Comparison of ENCODE assay signal across 7 mouse cellular contexts in the genomic region with DNA sequence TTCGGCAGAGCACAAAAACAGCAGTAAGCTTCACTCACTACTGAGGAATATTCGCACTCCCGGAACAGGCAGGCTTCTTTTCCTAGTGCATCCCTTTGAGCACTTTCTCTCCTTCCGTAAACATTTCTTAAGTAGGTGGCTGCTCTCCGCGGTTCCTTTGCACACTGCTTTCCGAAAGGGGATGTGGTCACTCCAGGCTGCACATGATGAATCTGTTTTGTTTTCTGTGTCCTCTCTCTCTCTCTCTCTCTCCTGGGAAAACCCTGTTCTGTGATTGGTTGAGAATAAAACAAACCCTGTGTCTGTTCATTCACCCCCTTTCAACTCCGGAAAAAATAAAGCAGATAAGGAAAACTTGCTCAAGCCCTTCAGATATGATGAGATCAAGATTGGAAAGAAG. TPM values are rescaled to one million over a fixed set of nuclear protein-coding genes. Genes with fewer than 3 reads are reported as not detected.
DNase-seq lines count a peak whose midpoint lies in the region; ATAC-seq and TF ChIP-seq lines count a peak whose summit lies in the region.

Abca6 (minus strand) TSS at position 243 of the 400 bp plus-strand sequence.

- TF ChIP-seq CTCF in CH12.LX (conservative IDR thresholded peaks at IDR 0.05 in 1 of 2, IDR thresholded peaks at IDR 0.05 in 1 of 2; ENCODE audit: low read depth in 2 of 2, low read length in 2 of 2) = no peak

- WGBS in intestine, embryonic 15.5 days = 11% methylated on average over 8 of the region's 8 CpGs
- WGBS in stomach, embryonic 16.5 days = 12% methylated on average over 8 of the region's 8 CpGs

- TF ChIP-seq POLR2A in CH12.LX (IDR thresholded peaks at IDR 0.05; ENCODE audit: low read depth, low read length) = no peak

- H3K4me1 ChIP-seq in CH12.LX (ENCODE audit: control insufficient read depth in 1 of 2, insufficient read depth in 2 of 2) = peaks cover 0 to 6% of the 10 kb centered on the region in 2 experiments; a peak in 1 of 4 replicates
- no peaks in the 10 kb centered on the region for H3K4me1 ChIP-seq in intestine, embryonic 15.5 days (replicated peaks)
- no peaks in the 10 kb centered on the region for H3K4me1 ChIP-seq in stomach, embryonic 16.5 days (ENCODE audit: control insufficient read depth, insufficient read depth, low read length)

- no peaks in the 10 kb centered on the region for H3K27me3 ChIP-seq in CH12.LX (replicated peaks)
- no peaks in the 10 kb centered on the region for H3K27me3 ChIP-seq in intestine, embryonic 15.5 days (replicated peaks)
- H3K27me3 ChIP-seq in stomach, embryonic 16.5 days (ENCODE audit: control insufficient read depth, insufficient read depth, low read length) = no peaks in the 10 kb centered on the region

- no peak within 1 kb of the TSS for H3K27ac ChIP-seq in CH12.LX (ENCODE audit: insufficient read depth, low read depth)
- H3K27ac ChIP-seq in intestine, embryonic 15.5 days = no peak within 1 kb of the TSS
- no peak within 1 kb of the TSS for H3K27ac ChIP-seq in stomach, embryonic 16.5 days (ENCODE audit: low read length)

- no peak within 1 kb of the TSS for H3K9ac ChIP-seq in CH12.LX (ENCODE audit: insufficient read depth, low read depth)
- peak within 1 kb of the TSS; percentile 10; the same call in 1 of the 2 replicates for H3K9ac ChIP-seq in intestine, embryonic 15.5 days
- no peak within 1 kb of the TSS for H3K9ac ChIP-seq in stomach, embryonic 16.5 days (ENCODE audit: low read length)

- no peaks in the 10 kb centered on the region for H3K9me3 ChIP-seq in CH12.LX (replicated peaks; ENCODE audit: low read length)
- H3K9me3 ChIP-seq in intestine, embryonic 15.5 days = no peaks in the 10 kb centered on the region
- H3K9me3 ChIP-seq in stomach, embryonic 16.5 days (replicated peaks; ENCODE audit: control insufficient read depth, low read length) = no peaks in the 10 kb centered on the region

- dilution Hi-C loops in CH12.LX (cut with MboI; ENCODE audit: extremely low pct_ligation_motif_present, extremely low pct_unique_long_range_greater_than_20kb, low sequenced_read_pairs) = no loop called here

- H3K79me2 ChIP-seq in CH12.LX (replicated peaks; ENCODE audit: control insufficient read depth, extremely low read depth, insufficient read depth, poor library complexity, severe bottlenecking) = no peaks in the 10 kb centered on the region

- peak; percentile 94 for ATAC-seq in granulocyte monocyte progenitor cell, adult 5-6 weeks (replicated peaks; ENCODE audit: poor library complexity, severe bottlenecking)
- ATAC-seq in intestine, embryonic 15.5 days = no peak
- no peak for ATAC-seq in stomach, embryonic 16.5 days (ENCODE audit: insufficient read depth, low FRiP score)

- no peaks in the 10 kb centered on the region for H3K36me3 ChIP-seq in CH12.LX (replicated peaks in 1 of 2; ENCODE audit: control insufficient read depth in 1 of 2, insufficient read depth in 1 of 2, low read length in 1 of 2)
- H3K36me3 ChIP-seq in intestine, embryonic 15.5 days = no peaks in the 10 kb centered on the region
- H3K36me3 ChIP-seq in stomach, embryonic 16.5 days (ENCODE audit: control insufficient read depth, insufficient read depth, low read length) = no peaks in the 10 kb centered on the region

- no peak within 1 kb of the TSS for H3K4me3 ChIP-seq in CH12.LX (replicated peaks in 1 of 3; ENCODE audit: low read depth in 2 of 3, low read length in 2 of 3, poor library complexity in 1 of 3)
- H3K4me3 ChIP-seq in intestine, embryonic 15.5 days (replicated peaks) = peak within 1 kb of the TSS; percentile 10; the same call in 1 of the 2 replicates
- peak within 1 kb of the TSS; percentile 36 for H3K4me3 ChIP-seq in stomach, embryonic 16.5 days (replicated peaks; ENCODE audit: low read length)

- H3K4me2 ChIP-seq in CH12.LX (ENCODE audit: insufficient read depth, low read depth, poor library complexity, severe bottlenecking) = peak within 1 kb of the TSS; percentile 38
- peak within 1 kb of the TSS; percentile 48 for H3K4me2 ChIP-seq in intestine, embryonic 15.5 days (replicated peaks)
- peak within 1 kb of the TSS; percentile 46 for H3K4me2 ChIP-seq in stomach, embryonic 16.5 days (ENCODE audit: low read depth, low read length)

- TF ChIP-seq EP300 in CH12.LX (IDR thresholded peaks at IDR 0.05; ENCODE audit: low read length) = peak; percentile 64

- TF ChIP-seq RAD21 in CH12.LX (IDR thresholded peaks at IDR 0.05; ENCODE audit: low read depth, low read length) = no peak

- DNase-seq in CH12.LX (ENCODE audit: extremely low read depth) = peak; percentile 71
- peak; percentile 69 for DNase-seq in brain, adult 2 months (ENCODE audit: low read depth, low spot score)
- peak; percentile 10 for DNase-seq in lung, postnatal 14 days
- DNase-seq in spleen, postnatal 4 days (ENCODE audit: low spot score in 2 of 2) = no peak

- in situ Hi-C loops in CH12.LX (cut with MboI; ENCODE audit: low pct_ligation_motif_present, low pct_unique_long_range_greater_than_20kb, low sequenced_read_pairs) = loop anchor here (25.0 kb wide), 1 partner anchor 564 kb away; no protein-coding TSS in a partner anchor

TF ChIP-seq in CH12.LX, 34 proteins besides CTCF, POLR2A, EP300 and RAD21:
- TF ChIP-seq ETS1 (conservative IDR thresholded peaks at IDR 0.05; ENCODE audit: low read depth, low read length) (peak; percentile 64), BHLHE40 (IDR thresholded peaks at IDR 0.05; ENCODE audit: low read depth, low read length) (peak; percentile 95), IRF4 (IDR thresholded peaks at IDR 0.05; ENCODE audit: low read depth, low read length) (peak; percentile 63; the same call in 1 of the 2 replicates), ELF1 (IDR thresholded peaks at IDR 0.05; ENCODE audit: low read depth, low read length) (peak; percentile 69), ZNF384 (IDR thresholded peaks at IDR 0.05; ENCODE audit: low read depth, low read length) (peak; percentile 39; the same call in 1 of the 2 replicates), MEF2A (IDR thresholded peaks at IDR 0.05; ENCODE audit: borderline replicate concordance, low read depth, low read length) (peak; percentile 48; the same call in 1 of the 2 replicates), MAFK (IDR thresholded peaks at IDR 0.05; ENCODE audit: insufficient replicate concordance, low read length) (no peak), PAX5 (IDR thresholded peaks at IDR 0.05; ENCODE audit: low read length) (no peak)

RNA-seq across cellular contexts. Expression of gene Abca6, which starts in this region (rescaled TPM):
- total RNA-seq in CH12.LX (2012; rRNA removed) = 0.04 and 0.25 TPM in 2 replicates
- total RNA-seq in CH12.LX (2014; rRNA removed) = 0.68 and 1.3 TPM in 2 replicates
- 0.41 and 0.81 TPM in 2 replicates for polyA plus RNA-seq in CH12.LX (2012; ENCODE audit: insufficient read length, low read depth)
- total RNA-seq in granulocyte monocyte progenitor cell, adult 5-6 weeks (2014; fragmentation: Nextera tagmentation) = 0.34 and 0.51 TPM in 2 replicates
- total RNA-seq in granulocyte monocyte progenitor cell, adult 5-6 weeks (2017) = 0.04 and 0.26 TPM in 2 replicates
- polyA plus RNA-seq in intestine, embryonic 15.5 days (2015; fragmentation: Nextera tagmentation; extraction: Ambion mirVana) = 0.46 and 0.54 TPM in 2 replicates
- polyA plus RNA-seq in stomach, embryonic 16.5 days (2015; fragmentation: Nextera tagmentation; extraction: Ambion mirVana) = 0.85 and 1.7 TPM in 2 replicates

Comparison
In these comparisons a context has a peak if more than half of its experiments do, and no peak if none do; other contexts are left out.
1. Peak in ATAC-seq in granulocyte monocyte progenitor cell, adult 5-6 weeks; RNA of the gene not detected or under 1 TPM.
2. DNase-seq: peak in CH12.LX (single experiment), brain, adult 2 months (single experiment) and lung, postnatal 14 days (single experiment); none in spleen, postnatal 4 days (0 of 2).
3. H3K4me3 ChIP-seq: peak in intestine, embryonic 15.5 days (single experiment) and stomach, embryonic 16.5 days (single experiment); none in CH12.LX (0 of 3).
4. Peak in every context shown above with its lines, with median percentiles within 50 percentile points of each other: H3K4me2 ChIP-seq.